8 mouse cellular contexts compared by ENCODE assay signal in genomic region chr12:117154356-117155243, GRCm38 (mm10).
A peak's percentile ranks its signal among the peaks of the same experiment; 100 is the strongest.
DNase-seq lines count a peak whose midpoint lies in the region; ATAC-seq lines count a peak whose summit lies in the region.

No protein-coding gene starts in this region.

- H3K36me3 ChIP-seq in liver, embryonic 12.5 days = no peaks in the 10 kb centered on the region

- no peak for ATAC-seq in liver, embryonic 12.5 days

- DNase-seq in embryo, embryonic 11 days = peak; percentile 43
- DNase-seq in embryo, embryonic 10.5 days (ENCODE audit: low spot score) = no peak
- peak; percentile 40 for DNase-seq in right cerebral cortex, postnatal 25 days
- DNase-seq in right cerebral cortex, postnatal 36 days (ENCODE audit: low spot score in 2 of 2) = no peak
- no peak for DNase-seq in frontal cortex, postnatal 36 days (ENCODE audit: low spot score in 2 of 2)
- no peak for DNase-seq in yolk sac, embryonic 10.5 days (ENCODE audit: low spot score)
- DNase-seq in cerebellum, adult 11 months = no peak

- no peak overlapping the region for H3K9ac ChIP-seq in liver, embryonic 12.5 days

- no peaks in the 10 kb centered on the region for H3K9me3 ChIP-seq in liver, embryonic 12.5 days (replicated peaks)

- no peaks in the 10 kb centered on the region for H3K4me1 ChIP-seq in liver, embryonic 12.5 days

- H3K27ac ChIP-seq in liver, embryonic 12.5 days = no peak overlapping the region

- H3K4me3 ChIP-seq in liver, embryonic 12.5 days = peak overlapping the region; percentile 43

- 6% methylated on average over 27 of the region's 27 CpGs for WGBS in liver, embryonic 12.5 days (ENCODE audit: insufficient replicate concordance)

- peaks cover 95% of the 10 kb centered on the region for H3K27me3 ChIP-seq in liver, embryonic 12.5 days (replicated peaks)

- peak overlapping the region; percentile 61 for H3K4me2 ChIP-seq in liver, embryonic 12.5 days

Comparison
In these comparisons a context has a peak if more than half of its experiments do, and no peak if none do; other contexts are left out.
1. DNase-seq: peak in embryo, embryonic 11 days (single experiment) and right cerebral cortex, postnatal 25 days (single experiment); none in embryo, embryonic 10.5 days (single experiment), right cerebral cortex, postnatal 36 days (0 of 2), frontal cortex, postnatal 36 days (0 of 2), yolk sac, embryonic 10.5 days (single experiment) and cerebellum, adult 11 months (single experiment).